Mouse (Mus musculus): Measurements from ENCODE around the gene Asgr2.

DNA sequence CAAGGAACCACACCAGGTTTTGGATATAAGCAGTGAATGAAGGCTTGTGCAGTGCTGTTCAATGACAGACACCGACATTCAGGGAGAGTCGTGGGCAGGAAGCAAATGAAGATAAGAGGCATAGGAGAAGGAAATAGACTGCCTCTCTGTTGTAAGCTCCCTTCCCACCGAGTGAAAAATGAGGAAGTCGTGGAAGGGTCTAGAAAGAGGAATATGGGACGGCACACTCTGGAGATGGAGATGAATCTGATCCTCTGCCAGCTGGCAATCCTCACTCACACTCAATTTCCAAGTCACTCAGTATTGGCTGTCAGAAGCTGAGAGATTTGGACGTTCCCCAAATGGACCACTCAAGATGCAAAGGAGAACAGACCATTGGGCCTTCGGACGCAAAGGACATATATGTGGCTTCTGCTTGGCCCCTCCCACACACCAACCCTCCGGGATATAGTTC is 37.5 kb downstream of the Asgr2 start, which contains the start of gene Mgl2:
- TF ChIP-seq CTCF (IDR thresholded peaks at IDR 0.05; ENCODE audit: borderline replicate concordance, extremely low read depth, insufficient read depth, insufficient read length) = no peak
- no peak for TF ChIP-seq POLR2A (IDR thresholded peaks at IDR 0.05; ENCODE audit: borderline replicate concordance, extremely low read depth, insufficient read depth, insufficient read length, poor library complexity, severe bottlenecking)

All from brain, embryonic 14.5 days (tissue).